Mouse (Mus musculus) embryo, embryonic 10 days (tissue): Measurements from ENCODE around the gene Sox21.

Experiments used
- DNase-seq: peaks from one replicate; pipeline ENCODE4 v3.0.0-alpha.2; 2015; ENCODE audit warnings: low spot score

Sox21 gene

DNA sequence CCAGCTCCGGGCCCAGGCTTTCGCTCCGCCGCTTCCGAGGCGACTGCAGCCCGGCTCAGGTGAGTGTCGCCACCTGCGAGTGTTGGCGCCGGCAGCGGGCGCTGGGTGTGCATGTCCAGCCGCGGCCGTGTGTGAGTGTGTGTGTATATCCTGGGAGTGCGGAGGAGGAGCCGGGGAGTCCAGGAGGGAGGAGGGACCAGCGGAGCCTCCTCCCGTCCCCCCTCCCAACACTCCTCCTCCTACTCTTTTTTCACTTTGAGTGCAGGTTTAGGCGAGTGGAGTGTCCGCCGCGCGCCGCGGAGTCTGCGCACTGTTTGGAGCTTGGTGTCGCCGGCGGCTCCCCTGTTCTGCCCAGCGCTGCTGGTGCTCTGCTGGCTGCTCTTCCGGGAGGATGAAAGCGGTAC, at the start of gene Sox21:
Sox21 (minus strand) TSS at position 145 of the 404 bp plus-strand sequence.
- peak; percentile 87 for DNase-seq

- DNase-seq: no peak
These were observed 49.3 kb upstream of the Sox21 start for GRCm38 (mm10) chr14:118286096-118286495.

DNA sequence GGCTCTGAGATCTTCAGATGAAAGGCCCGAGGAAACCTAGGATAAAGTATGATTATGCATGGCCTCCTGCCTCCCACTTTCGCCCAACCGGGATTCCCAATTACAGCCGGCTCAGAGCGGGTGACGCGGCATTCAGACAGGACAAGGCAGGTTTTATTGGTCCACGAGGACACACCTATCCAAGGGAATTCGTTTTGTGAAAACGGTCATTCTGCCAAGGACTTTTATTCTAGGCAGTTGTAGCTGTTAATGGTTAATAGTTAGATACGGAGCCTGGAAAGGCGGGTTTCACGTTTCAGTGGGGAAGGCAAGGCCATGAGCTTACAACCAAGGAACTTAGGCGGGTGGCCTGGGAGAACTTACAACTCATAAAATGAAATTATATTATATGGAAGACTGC, 46.1 kb upstream of the Sox21 start:
- no peak for DNase-seq

DNA sequence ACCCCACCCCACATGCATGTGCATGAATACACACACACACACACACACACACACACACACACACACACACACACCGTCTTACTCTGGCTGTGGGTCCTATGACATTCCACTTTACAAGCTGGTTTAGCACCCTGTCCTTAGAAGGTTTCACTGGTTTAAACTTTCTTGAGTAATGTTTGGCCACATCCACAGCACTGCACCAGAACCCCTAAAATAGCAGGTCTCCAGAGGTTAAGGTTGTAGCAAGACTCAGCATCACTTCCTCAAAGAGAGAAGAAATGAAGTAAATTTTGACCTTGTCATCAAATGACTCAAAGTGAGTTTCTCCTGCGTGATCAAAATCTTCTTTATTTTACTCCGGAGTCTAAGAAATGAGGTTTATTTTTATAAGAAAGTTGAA, 45.4 kb upstream of the Sox21 start:
- no peak for DNase-seq

DNA sequence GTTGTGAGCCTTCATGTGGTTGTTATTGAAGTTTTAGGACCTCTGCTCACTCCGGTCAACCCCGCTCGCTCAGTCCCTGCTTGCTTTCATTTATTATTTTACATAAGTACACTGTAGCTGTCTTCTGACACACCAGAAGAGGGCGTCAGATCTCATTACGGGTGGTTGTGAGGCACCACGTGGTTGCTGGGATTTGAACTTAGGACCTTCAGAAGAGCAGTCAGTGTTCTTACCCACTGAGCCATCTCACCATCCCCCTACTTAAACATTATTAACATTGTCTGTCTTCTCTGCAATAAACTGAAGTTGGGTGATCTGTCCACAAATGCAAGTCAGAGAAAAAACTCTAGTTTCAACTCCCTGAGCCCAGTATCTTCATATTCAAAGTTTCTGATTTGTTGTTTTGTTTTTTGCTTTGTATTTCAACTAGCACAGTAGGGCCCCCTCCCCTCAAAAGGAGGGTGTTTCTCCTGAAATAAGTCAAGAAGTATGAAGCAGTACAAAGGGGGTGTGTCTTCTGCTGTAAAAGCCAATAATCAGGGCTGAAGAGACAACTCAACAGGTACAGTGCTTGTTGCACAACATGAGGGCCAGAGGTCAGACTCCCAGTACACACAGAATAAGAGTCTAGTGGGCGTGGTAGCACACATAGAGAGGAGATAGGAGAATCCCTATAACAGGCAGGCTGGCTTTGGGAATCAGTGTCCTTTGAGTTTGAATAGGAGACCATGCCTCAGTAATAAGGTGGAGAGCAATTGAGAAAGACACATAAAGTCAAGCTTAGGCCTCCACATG, 41.1 kb upstream of the Sox21 start:
- no peak for DNase-seq

DNA sequence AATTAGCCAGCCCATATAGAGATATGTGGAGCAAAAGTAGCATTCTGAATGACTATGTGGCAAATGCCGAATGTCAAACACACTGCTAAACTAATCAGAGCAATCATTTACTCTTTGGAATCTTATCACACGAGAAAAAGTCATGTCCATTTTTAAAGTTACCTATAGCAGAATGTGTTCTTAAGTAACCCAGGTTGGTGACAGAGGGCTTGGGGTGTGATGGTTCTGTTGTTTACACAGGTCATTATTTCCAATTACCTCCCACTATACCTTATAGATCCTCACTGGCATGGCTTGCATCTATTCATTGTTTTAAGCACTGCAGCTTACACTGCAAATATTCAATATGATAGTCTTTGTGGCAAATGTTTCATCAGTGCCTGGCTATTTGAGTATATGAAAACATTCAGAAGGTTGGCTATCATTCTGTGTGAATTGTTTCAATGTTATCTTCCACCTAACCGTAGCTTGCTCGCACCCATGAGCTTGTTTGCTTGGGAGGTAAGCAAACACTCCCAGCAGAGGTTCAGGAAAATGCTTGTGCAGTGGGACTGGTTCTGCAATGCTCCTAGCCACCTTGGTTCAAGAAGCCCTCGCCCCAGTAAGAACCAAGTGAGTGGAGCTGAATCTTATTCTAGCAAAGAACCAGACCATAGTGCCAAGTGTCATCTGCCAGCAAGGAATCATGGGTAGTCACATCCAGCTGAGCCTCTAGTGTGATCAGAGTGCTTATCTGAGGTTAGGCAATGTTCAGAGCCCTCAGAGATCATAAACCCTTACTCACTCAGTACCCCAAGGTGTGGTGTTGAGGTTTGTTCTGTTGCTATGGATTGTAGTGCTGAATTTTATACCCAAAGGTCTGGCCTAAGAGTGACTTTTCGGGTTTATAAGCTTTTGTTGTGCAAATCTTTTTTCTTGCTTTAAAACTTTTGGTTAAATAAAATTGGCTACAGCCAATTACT, 36.0 kb upstream of the Sox21 start:
- no peak for DNase-seq

DNA sequence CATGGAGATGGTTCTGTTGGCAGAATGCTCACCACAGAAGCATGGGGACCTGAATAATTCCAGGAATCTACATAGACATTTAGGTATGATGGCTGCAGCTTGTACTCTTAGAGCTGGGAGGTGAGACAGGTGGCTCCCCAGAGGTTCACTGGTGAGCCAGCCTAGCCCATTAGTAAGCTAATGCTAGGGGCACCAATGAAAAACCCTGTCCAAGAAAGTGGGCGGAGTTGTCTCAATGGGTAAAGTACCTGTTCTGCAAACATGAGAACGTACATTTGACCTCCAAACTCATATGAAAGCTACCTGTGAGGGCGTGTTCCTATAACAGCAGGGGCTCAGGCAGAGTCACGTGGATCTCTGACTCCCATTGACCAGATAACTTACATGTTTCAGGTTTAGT, 32.0 kb upstream of the Sox21 start:
- DNase-seq: no peak

DNA sequence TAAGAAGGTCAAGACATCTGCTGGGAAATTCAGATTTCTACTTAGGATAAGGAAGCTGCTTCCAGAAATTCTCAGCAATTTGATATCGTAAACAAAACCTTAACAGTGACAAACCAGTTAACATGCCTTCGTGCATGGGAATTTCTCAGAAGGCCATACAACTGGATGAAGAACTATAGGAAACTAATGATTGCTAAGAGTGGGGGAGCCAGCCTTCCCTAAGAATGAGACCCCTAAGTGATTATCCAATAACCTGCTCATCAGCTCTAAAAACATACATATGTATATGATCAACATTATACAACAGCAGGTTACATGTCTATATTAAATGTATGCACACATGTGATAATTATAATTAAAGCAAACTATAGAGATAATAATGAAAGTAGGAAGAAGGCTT, 29.8 kb upstream of the Sox21 start, which contains the start of gene Gm9376:
Gm9376 (plus strand) TSS at position 301 of the 400 bp plus-strand sequence.
- no peak for DNase-seq

DNA sequence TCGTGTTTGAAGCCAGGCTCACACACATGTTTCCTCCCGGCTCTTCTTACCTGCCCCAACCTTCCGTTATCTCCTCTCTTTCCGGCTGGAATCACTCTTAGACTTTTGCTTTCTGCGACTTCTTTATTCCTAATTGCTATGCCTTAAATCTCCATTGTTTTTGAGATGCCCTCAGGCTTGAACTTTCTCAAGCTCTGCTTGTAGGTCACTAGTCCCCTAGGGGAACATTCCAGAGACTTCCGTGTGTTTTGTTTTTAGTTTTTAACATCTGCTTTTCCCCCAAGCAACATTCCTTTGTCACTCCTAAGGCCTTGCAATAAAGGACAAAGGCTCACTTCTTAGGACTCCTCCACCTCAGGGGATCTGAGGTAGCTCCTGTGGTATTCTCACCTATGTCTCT, 16.6 kb upstream of the Sox21 start:
- no peak for DNase-seq

GRCm38 (mm10) chr14:118241416-118241815, 4.6 kb upstream of the Sox21 start:
- DNase-seq: no peak

- no peak for DNase-seq
These were observed 2.5 kb upstream of the Sox21 start for GRCm38 (mm10) chr14:118239351-118239750.

DNA sequence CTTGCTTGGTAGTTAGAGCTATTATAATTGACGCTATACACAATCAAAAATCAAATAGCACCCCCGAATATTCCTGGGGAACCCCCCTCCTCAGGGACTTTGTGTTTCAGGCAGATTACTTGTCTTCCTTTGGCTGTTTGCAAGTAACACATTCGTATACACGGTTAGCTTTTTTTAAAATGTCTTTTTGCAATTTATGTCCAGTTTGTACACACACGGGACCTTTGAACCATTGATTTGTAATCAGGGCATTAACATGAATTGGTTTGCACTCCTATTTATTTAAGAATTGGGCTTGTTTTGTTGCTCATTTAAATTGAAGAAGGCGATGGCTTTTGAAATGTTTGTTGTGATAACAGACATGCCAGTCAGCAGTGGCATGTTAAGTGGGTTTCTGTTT, 956 bp upstream of the Sox21 start:
- DNase-seq: no peak

DNA sequence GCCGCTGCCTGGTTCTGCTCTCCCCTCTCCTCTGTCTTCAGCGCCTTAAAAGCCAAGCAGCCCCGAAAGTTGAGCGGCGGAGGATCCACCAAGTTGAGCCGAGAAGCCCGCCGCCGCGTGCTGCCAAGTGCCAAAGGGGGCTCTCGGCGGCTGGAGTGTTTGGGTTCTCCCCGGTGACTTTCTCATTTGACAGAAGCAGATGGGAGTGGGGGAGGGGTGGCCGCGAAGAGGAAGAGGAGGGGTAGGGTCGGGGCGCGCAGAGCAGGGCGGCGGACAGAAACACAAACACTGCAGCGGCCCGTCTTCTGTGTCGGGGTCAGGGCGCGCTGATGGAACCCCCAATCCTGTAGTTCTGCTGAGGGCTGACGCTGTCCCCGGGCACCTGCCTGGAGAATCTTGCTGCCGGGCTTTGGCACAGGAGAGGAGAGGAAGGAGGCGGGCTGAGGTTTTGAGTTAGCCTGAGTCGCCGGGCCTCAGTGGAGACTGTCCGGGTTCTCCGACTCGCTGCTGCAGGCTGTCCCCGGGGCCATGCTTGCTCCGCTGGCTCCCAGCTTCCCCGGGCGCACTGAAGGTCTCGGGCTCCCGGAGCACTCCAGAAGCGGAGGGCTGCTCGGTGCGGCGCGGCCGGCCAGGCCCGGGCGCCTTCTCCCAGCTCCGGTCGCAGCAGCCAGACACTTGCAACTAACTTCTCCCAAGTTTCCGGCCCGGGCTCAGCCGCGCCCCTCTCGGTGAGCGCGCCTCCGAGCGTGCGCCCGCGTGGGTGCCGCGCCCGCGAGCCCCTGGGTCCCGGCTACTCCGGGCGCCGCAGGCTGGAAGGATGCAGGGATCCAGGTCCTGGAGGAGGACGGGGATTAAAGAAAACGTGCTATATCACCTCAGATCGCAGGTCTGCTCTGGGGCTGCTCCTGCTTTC, 601 bp downstream of the Sox21 start:
- DNase-seq: peak; percentile 76

- DNase-seq: peak; percentile 68
These were observed 1.4 kb downstream of the Sox21 start for GRCm38 (mm10) chr14:118235361-118235972.

GRCm38 (mm10) chr14:118234541-118235210, 2.2 kb downstream of the Sox21 start:
- DNase-seq: peak; percentile 62

- DNase-seq: peak; percentile 38
These were observed 2.9 kb downstream of the Sox21 start for GRCm38 (mm10) chr14:118233786-118234540.

GRCm38 (mm10) chr14:118232381-118232970, 4.4 kb downstream of the Sox21 start:
- peak; percentile 21 for DNase-seq

GRCm38 (mm10) chr14:118226471-118227155, 10.2 kb downstream of the Sox21 start:
- DNase-seq: peak; percentile 56

- DNase-seq: peak; percentile 80
These were observed 10.9 kb downstream of the Sox21 start for GRCm38 (mm10) chr14:118225911-118226310.
